Mouse (Mus musculus): Measurements from ENCODE around the gene Zdhhc1.

Zdhhc1 gene

DNA sequence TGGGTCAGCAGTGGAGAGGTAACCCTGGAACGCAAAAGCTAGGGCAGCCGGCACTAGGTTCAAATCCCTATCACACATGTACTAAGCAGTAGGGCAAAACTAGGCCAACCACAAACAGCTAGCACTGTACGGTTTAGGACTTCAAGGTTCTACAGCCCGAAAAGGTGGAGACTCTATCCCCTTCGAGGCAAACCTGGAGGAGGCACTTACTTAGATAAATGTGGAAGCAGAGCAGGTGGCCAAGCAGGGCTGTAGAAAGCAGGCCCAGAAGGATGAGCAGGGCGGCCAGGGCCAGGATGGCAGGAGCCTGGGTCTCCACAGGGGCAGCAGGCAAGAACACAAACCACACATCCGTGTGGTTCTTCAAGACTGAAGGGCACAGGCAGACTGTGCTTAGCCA lies 20.5 kb downstream of the Zdhhc1 start:
- DNase-seq = no peak

DNA sequence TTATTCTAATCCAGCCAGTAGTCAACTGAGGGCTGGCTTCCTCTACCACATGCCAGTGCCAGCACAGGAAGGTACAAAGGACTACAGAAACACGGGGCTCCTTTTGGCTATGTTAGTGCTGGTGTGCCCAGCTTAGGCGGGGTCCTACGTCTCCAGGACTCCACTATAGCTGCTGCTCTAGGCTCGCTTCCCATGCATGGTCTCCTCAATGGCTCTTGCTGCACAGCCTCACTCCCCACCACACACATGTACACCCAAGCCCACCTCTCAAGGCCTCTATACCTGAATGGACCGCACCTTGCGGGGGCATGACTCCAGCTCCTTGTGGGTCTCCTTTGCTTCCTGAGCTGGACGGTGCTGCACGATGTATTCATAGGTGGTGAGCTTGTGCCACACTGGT lies 21.0 kb downstream of the Zdhhc1 start:
- no peak for DNase-seq

DNA sequence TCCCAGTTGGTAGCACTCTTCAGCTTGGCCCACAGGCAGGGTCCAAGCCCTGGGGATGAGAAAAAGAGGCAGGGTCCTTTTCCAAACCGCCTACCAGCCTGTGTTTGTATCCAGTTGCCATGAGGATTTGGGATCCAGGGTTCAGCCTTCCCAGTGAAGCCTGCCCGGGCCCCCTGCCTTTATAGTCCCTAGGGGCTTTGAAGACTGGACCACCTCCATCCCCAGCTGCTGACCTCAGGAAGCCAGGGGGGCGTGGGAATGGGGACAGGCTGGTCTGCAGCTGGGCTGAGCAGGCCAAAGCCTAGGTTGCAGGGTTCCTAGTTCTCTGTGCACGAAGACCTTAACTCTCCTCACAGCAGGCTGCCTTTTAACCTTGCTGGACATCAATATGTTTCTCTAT lies 21.4 kb downstream of the Zdhhc1 start:
- DNase-seq = no peak

DNA sequence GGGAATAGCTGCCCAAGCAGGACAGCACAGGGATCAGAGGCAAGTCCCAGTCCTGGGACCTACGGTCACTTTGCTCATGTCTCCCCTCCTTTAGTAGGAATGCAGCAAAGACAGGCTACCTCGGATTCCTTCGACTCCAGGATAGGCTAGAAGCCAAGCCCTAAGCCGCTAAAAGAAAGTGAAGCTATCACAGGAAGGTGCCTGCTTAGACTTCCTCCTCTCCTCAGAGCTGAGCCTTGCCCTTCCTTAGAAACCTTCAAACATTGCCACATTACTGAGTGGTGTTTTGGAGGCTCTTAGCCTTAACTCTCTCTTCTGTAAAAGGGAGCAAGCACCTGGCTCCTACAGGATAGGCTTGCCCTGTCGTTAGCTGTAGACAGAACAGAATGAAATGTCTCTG lies 22.0 kb downstream of the Zdhhc1 start:
- DNase-seq = no peak

DNA sequence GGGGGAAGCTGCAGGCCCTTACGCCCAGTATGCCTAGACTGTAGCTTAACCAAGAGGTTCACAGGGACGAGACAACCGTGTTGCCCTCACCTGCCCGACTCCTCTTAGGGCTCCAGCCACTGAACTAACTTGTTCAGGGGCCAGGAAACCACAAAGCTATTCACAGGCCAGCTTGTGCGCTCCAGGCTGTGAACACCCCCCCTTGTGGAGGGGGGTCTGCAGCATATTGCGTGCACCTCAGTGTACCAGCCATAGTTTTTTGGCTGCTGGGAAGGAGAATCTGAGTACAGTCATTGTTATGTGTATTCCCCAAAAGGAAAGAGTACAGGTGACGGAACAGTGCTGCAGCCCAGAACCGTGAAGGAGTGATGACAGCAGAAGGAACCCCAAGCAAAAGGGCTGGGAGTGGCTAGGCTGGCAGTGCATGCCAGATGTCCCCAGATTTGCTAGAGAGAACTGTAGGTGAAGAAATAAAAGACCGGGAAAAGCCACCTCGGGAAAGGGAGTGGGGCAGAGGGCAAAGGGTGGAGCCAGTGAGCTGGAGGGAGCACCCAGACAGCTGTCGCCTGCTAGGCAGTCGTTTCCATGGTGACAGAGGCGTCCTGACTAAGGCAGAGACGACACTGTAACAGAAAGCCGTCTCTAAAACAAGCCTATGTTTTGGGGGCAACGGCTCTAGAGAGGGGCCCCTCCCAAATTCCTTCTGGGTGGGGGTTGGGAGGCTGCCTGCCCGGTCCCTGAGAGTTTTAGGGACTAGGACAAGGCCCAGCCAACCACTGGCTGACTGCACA lies 22.7 kb downstream of the Zdhhc1 start:
- peak; percentile 36 for DNase-seq

DNA sequence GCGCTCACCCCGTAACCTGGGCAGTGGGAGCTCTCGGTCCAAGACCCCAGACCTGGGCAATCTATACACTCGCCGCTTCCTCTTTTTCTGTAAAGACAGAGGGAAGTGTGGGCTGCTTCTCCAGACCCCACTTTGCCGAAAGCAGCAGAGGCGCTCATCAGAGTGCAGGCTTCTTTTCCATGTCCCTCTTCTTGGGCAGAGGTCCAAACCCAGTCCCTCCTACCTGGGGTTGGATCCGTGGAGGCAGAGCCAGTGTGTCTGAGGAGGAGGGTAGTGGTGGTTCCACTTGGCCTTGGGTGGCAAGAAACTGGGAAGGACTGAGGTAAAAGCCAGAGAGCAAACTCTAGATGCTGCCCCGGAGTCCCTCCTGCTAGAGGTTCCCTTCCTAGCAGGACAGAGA lies 23.7 kb downstream of the Zdhhc1 start:
- DNase-seq = no peak

DNA sequence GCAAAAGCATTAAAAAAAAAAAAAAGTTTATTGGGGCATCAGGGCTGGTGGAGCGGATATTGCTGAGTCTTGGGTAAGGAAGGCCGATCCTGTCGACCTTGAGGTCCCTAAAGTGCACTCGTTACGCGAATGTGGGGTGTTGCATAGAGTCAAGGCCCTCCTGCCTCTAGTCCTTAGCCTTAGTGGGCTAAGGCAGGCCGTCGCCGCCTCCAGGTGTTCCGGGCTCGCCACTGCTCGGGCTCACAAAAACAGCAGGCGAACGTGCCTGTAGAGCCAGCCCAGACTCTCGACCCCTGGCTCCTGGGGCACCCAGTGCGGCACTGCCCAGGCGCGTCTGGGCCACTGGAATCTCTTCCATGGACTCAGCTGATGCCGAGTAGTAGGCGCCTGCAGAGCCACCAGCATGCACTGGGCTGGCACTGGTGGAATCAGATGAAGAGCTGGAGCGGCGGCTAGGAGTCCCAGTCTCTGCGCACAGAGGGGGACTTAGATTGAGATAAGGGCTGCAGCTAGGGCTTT lies 24.2 kb downstream of the Zdhhc1 start:
- DNase-seq = no peak

DNA sequence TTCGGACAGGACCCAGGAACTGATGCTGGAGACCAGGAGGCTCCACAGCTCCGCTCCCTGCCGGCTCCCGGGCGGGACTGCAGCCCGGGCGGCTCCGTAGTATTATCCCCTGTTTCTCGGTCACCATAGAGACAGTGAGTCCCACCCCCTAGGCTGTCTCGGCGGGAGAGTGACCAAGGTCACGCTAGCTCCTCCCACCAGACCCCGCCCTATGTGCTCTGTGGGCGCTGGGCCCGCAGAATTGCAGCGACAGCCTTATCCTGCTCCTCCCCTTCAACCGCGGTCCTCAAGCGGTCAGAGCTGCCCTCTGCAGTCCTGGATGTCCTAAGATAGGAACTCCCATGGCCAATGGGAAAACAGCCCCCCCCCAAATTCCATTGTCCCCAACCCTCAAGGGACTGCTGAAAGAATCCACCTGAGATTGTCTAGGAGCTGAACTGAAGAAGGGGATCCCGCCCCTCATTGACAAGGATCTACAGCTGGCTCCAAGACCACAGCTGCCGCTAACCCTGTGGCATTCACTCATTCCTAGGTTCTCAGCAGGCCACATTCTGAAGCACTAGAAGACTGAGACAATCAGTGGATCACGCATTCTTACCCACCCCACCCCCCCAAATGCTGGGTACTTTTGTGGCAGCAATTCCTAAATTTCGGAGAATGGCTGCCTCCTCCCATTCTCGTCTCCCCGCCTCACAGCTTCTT lies 25.2 kb downstream of the Zdhhc1 start, which contains the start of gene Tppp3:
Gene Tppp3 (minus strand): TSS at position 213 of the 702 bp plus-strand sequence.
- peak; percentile 92 for DNase-seq

DNA sequence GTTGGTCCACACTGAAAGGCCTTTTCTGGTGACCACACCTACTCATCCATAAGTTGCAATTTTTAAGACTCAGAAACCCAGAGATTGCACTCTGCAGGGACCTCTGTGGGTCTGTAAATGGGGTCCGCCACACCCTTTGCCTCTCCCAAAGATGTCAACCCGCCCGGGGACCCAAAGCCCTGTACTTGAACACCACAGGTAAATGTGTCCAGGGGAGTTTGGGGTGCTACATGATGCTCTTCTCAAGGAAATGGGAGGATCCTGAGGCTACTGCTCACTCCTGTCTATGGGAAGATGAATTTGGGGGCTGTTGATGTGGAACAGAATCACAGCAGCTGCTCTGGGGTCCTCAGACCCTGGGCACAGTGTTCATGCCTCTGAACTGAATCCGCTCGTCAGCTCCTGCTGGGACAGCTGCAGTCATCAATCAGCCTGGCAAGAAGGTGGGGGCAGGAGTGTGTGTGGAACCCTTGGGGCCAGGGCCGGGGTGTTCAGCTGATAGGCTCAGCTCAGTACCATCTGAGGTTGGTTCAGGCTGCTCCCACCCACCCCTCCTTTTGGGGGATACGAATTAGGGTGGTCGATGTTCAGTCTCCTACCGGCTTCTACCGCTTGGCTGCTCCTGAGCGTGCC lies 25.9 kb downstream of the Zdhhc1 start:
- no peak for DNase-seq

DNA sequence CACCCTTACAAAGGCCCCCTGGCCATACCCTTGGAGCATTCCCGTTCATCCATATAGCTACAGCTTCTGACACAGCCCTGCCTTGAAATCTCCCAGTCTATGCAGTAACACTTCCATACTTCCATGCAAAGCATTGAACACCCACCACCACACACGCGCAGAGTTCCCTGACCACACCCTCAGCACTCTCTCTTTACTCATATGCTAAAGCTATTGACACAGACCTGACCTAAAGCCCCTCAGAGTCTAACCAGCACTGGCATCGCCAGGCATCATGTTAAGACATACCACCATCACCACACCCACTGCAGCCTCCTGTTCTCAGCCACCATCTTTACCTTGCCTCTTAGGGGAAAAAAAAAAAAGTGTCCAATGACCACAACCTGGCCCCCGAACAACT lies 26.4 kb downstream of the Zdhhc1 start:
- no peak for DNase-seq

DNA sequence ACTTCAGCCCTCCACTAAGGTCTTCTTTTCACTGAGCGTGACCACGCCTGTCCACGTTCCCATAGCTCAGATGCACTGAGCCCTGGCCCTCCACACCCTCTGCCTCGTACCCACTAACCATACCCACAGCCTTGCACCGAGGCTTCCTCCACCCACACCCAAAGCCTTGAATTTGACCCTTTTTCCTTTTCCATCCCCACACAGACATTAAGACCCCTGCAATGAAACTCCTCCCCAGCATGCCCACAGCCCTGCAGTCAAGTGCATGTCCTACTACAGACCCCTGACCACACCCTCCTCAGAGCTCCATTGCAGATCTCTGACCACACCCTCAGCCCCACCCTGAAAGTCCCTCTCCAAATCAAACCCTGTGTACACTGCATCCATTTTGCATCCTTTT lies 26.9 kb downstream of the Zdhhc1 start:
- DNase-seq = no peak

DNA sequence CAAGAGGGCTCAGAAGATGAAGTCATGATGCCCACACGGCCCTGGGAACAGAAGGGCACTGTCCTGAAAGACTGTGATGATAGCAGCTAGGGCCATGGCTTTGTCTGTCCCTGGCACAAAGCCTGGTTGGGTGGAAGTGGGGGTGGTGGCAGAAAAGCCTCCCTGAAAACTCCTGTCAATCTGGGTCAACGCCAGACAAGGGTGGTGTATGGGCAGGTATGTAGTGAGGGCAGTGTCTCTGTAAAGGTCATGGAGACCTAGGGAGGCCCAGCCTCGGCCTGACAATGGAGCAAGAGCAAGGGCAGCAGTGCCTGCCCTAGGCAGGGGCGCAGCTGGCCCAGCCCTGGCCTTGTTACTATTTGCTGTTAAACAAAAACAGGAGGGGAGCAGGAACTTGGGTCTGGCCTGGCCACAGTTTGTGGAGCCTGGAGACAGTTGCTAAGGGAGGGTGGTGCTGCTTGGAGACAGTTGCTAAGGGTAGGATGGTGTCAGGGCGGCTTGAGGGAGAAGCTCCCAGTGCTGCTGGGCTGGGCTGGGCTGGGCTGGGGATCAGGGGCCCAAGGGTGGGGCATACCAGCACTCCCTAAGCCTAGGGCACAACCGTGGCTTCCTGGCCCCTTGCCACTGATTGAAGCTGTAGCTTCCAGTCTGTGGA lies 27.5 kb downstream of the Zdhhc1 start:
- DNase-seq = no peak

DNA sequence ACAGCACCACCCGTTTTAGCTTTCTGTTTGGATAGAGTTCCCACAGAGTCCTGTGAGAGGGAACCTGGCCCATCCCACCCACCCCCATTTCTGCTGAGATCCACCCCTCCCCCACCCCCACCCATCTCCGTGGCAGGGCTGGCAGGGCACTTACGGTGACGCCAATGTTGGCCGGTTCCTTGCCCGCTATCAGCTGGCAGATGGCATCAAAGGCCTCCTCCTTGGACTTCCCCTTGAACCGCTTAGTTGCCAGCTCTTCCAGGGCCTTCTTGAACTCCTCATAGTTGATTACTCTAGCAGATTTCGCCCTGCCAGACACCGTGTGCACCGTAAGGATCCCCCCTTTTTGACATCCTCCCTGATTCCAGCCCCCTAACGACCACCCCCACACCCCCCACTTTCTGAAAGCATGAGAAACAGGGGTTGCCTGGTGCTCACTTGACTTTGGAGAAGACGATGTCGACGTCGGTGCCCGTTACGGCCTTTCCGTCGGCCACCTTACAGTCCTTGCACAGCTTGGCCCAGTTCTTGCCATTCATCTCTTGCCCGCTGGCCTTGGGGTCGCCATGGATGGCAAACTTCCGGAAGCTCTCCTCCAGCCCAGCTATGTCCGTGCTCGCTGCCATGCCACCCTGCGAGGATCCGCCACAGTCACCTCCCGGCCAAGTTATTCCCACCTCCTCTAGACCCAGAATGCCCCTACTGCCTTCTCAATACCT lies 28.5 kb downstream of the Zdhhc1 start:
- DNase-seq = no peak

DNA sequence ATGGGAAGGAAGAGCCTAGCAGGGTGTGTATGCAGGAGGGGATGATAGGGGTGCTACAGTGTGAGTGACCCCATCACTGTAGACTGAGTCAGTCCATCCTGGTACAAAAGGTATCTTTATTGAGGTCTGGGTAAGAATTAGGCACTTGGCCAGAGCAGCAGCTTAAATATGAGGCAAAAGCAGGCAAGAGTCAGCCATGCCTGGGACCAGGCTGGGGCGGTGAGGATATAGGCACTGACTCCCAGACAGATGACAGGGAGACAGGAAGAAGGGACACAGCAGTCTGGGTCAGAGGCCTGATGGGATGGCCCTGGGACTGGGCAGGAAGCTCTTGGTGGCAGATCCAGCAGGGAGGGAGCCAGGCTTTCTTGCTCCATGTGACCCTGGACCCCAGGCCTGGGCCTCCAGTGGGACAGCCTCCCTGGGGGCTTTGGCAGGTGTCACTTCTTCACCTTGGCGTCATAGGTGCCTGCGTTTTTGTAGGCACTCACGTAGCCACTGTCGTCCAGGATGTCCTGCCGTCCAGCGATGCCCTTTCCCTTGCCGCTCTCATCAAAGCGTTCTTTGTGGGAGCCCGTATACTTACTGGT lies 29.2 kb downstream of the Zdhhc1 start:
- DNase-seq = no peak

DNA sequence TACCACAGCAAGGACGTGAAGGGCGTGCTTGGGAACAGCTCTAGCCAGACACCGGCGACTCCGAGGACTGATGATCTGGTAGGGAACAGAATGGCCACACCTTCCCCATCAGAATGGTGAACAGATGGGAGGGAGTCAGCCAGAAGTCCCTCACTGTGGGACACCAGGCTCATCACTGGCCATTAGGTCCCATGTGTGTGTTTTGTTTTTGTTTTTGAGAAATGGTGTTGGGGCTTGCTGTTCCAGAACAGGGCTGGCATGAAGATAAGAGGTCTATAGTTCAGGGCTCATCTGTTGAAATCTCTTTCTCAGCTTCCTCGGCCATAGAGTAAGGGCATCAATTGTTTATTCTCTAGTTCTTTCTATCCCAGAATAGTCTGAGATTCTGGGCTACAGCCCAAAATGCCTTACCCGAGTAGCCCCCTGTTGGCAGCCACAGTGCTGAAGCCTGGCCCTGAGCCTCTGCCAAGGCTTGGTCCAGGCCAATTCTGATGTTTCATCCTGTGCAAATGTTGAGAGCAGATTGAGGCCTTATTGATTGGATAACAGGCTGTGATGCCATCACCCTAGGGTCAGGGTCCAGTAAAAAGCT lies 29.9 kb downstream of the Zdhhc1 start:
- no peak for DNase-seq

DNA sequence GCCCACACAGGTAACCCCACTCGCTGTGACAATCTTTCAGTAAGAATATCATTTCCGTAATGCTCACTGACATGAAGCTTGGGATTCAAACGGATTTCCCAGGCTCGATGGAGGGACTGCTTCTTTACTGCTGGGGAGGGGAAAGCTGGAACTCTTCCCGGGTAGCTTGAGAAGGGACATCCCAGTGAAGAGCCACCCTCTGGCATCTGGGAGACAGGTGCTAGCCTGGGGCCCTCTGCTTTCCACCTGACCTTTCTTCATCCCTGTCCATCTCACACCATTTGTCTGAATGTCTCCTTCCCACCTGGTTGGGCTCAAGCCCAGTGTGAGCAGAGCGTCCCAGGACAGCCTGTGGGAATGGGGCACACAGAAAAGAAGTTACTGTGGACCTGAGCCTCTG lies 30.5 kb downstream of the Zdhhc1 start:
- no peak for DNase-seq

DNA sequence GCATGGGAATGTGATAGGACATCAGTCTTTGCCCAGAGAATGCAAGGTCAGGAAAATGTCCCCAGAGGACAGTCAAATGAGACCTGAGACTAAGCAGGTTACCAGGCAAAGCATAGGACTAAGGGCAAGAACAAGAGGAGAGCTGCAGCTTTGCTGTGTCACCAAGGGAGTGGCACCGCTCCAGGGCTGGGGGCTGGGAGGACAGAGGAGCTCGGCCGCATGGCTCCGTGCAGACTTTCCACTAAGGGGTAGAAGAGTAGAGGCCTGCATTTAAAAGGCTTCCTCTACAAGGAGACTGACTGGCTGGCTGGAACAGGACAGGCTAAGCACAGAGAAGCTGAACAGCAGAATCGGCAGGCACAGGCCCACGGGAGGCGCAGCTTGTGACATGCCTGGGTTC lies 32.1 kb downstream of the Zdhhc1 start:
- DNase-seq = no peak

DNA sequence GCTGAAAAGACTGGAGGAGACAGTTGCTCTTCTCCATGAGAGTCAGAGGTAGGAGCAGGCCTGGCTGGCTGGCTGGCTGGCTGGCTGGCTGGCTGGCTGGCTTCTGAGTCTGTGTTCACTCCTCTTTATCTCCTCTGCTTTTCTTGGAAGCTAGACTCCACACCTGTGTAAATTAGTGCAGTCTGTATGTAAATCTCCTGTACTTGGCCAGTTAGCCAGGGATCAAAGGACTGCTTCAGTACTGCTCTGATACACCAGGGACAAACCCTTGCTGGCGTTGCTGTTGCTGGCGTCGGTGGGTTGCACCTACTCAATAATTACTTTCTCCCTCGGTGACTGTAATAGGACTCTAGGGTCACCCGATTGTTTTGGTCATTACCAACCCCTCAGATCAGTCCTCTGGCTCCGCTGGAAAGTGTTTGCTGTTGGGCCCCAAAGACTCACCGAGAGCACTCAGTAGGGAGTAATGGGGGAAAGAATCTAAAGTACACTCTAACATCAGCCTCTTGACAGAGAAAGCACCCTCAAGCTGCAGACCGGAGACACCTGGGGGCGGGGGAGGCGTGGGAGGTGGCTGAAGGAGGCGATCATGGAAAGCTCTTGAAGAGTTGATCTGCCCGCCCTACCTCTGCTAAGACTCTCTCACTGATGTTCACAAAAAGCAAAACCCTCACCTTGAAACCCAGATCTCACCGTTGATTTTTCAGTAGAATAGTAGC lies 35.5 kb downstream of the Zdhhc1 start:
- no peak for DNase-seq

DNA sequence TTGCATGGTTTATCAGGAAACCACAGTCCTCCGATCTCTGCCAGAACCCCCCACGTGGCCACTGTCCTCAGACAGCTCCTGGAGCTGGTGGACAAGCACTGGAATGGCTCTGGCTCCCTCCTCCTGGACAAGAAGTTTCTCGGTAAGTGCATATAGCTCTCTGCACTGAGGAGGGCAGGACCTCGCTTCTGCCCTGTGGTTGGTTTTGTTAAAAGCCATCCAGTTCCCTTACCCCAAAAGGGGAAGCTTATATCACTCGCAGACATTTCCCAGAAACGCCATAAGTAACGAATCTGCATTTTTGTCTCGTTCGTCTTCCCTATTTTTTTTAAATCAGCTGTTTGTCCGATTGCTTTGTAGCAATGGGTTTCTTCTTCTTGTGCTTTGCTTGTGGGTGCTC lies 41.5 kb downstream of the Zdhhc1 start:
- no peak for DNase-seq

DNA sequence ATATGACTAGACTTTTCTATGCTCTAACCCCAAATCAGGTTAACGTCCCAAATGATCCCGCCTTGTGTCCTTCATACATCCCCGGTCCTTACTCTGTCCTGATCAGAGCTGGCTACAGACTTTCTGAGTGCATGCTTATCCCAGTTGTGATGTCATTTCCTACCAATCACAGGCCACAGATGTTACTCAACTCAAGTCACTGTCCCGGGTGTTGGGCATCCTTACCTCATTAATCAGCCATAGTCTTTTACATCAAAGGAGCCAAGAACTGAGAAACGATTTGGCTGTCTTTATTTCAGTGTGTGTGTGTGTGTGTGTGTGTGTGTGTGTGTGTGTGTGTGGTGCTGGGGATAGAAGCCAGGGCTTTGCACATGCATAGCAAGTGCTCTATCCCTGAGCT lies 42.6 kb downstream of the Zdhhc1 start:
- no peak for DNase-seq

DNA sequence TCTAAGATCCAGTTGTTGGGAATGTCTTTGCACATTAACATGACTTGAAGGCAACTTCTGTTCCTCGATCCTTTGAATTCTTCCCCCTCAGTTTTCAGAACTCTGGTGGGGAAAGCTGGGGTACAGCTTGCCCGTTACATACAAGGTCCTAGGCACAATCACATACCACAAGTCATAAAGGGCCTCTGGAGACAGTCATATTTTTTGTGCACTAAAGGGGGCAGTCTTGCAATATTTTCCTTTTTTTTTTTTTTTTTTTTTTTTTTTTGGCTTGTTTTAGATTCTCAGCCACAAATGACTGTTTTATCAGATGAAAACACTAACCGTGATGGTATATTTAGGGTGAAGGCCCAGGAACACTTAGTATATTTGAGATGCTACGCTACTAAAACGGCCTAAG lies 43.4 kb downstream of the Zdhhc1 start:
- no peak for DNase-seq
